Mouse (Mus musculus) ovary, adult 18-20 months (tissue): ENCODE results near the gene Rgcc.

Experiments used
- DNase-seq: peaks from one replicate; pipeline ENCODE4 v3.0.0; 2022; ENCODE audit warnings: low spot score, mixed read lengths

Rgcc gene

GRCm38 (mm10) chr14:79241656-79242385 lies 59.6 kb downstream of the Rgcc start:
- no peak for DNase-seq

GRCm38 (mm10) chr14:79241057-79241570 lies 60.3 kb downstream of the Rgcc start:
- DNase-seq = no peak

- no peak for DNase-seq
Measured at GRCm38 (mm10) chr14:79239402-79239801, 62.0 kb downstream of the Rgcc start.
